Mouse (Mus musculus) right cerebral cortex, adult 2 months (tissue): Measurements from ENCODE around the gene Luc7l2.

ENCODE experiments used
- DNase-seq, 2 experiments: peaks; one replicate each; pipeline ENCODE4 v3.0.0; 2021 to 2022; ENCODE audit warnings: low spot score in 2 of 2

The Luc7l2 gene

GRCm38 (mm10) chr6:38576096-38576495, 25.0 kb downstream of the Luc7l2 start:
- DNase-seq, result no peak

- DNase-seq, result no peak
Measured at GRCm38 (mm10) chr6:38580112-38580857, 29.2 kb downstream of the Luc7l2 start.

DNA sequence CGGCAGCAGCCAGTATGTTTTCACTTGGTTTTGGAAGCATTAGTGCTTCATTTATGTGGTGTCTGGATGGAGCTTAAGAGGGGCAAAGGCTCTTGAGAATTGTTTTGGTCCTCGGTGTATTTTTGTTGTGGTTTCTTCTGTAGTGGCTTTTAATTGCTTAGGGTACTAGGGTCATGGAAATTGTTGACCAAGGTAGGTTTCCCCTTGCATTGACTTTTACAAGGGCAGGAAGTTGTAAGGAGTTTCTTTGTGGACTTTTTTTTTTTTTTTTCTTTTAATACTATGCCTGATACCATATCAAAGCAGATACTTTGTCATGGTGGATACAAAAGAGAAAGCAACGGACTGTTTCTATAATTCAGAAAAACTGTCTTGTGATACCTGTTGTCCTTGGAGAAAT, 30.6 kb downstream of the Luc7l2 start:
- DNase-seq, result no peak

- DNase-seq, result no peak
Measured at GRCm38 (mm10) chr6:38597481-38597880, 46.3 kb downstream of the Luc7l2 start.

DNA sequence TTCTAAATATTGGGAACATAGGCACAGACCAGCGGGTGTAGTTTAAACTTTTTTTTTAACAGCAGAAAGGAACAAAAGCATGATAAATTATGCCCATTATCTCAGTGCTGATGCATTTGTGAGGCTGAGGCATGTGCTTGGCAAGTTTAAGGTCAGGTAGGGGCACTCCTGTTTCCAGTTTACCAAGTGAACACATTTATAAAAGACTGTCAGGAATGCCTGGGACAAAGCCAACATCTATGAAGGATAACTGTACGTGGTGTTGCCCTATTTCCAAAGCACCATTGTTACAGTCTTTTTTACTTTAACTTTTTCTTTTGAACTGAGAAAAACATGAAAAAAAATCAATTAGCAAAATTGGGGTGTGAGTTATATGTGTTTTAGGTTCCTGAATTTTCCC, 58.8 kb downstream of the Luc7l2 start:
- DNase-seq, result no peak

DNA sequence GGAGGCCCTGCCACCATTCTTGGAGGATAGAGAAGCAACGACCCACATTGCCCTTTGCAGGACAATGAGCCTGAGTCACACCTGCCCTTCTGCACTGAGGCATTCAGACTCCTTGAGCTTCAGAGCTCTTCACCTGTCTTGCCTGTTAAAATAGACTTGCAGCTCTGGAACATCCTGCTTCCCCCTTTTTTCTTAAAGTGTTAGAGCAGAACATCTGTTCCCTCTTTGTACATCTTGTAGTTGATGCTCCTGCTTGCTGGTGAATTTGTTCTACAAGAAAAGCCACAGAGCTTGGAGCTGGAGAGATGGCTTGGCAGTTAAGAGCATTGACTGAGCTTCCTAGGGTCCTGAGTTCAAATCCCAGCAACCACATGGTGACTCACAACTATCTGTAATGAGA, 71.3 kb downstream of the Luc7l2 start:
- DNase-seq, result no peak

GRCm38 (mm10) chr6:38623457-38623856, 72.3 kb downstream of the Luc7l2 start:
- no peak for DNase-seq

GRCm38 (mm10) chr6:38624439-38624838, 73.3 kb downstream of the Luc7l2 start:
- DNase-seq, result peak in 1 of 2 experiments; percentile 39

DNA sequence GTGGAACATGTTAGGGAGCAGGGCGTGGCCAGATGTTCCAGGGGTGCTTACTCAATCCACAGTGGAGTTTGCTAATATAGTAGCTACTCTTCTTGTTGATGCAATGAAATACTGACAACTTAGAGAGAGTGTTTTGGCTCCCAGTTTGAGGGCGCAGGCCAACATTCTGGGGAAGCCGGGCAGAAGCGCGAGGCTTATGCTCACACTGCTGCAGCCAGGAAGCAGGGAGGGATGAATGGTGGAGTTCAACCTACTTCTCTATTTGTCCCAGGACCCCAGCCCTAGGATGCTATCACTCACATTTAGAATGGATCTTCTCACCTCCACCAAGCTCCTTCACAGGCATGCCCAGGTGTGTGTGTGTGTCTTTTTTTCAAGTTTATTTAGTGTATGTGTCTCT, 75.0 kb downstream of the Luc7l2 start:
- no peak for DNase-seq

DNA sequence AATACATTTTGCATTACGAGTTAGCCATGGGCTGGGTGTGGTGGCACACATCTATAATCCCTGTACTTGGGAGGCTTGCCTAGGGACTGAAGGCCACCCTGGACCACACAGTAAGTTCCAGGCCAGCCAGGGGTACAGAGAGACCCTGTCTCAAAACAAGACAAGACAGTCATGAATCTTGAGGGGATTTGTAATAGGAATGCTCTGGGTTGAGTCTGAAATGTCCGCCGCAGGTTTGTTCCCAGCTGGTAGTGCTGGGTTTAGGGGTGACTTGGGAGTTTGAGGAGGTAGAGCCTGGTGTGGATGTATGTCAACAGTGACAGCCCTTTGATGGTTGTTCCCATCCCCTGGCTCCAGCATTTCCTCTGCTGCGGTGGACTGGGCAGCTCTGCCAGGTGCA, 75.9 kb downstream of the Luc7l2 start:
- no peak for DNase-seq

DNA sequence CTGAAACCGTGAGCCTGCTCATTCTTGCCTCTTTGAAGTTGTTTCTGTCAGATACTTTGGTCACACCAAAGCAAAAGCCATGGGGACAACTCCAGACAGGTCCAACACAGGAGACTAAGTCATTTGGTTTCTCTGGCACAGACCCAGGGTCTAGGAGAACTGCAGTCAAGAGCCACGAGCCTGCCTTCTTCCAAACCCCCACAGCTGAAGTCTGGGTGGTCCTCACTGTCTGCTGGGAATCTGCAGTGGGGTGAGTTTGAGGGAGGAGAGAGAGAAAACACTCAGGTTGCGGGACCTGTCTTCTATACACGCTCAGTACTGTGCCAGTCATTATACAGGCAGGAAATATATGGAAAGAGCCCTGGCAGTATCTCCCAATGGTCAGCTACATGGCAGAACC, 76.4 kb downstream of the Luc7l2 start:
- DNase-seq, result no peak

DNA sequence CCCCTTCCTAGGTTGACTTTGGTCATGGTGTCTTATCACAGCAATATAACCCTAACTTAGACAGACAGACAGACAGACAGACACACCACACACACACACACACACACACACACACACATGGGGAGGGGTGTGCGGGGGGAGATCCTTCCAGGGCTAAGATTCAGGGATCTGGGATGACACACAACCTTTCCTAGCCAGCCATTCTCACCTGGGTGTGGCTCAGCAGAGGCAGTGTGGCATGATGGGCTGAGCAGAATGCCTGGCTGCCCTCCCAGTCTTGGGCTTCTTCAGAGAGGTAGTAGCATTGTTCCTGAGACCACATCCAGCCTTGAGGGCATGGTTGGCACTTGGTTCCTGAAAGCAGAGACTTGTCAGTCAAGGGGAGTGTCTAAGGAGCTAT, 78.4 kb downstream of the Luc7l2 start:
- DNase-seq, result no peak

DNA sequence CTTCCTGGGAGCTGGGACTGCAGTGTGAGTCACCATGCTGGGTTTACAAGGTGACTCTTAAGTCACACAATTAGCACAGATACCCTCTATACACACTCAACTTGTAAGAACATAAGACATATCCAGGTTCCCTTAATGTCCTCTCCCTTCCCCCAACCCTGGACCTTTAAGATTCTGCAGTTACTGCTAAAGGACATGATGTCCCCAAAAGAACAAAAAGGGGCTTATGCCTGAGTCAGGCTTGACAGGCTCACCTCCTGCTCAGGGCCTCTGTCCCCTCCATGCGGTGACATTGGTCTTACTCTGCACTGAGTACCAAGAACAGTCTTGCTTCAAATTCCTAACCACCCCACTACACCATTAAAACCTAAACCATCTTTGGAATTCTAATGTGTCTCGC, 81.7 kb downstream of the Luc7l2 start:
- no peak for DNase-seq

- no peak for DNase-seq
Measured at GRCm38 (mm10) chr6:38634461-38634860, 83.3 kb downstream of the Luc7l2 start.

- peak in 1 of 2 experiments; percentile 21 for DNase-seq
Measured at GRCm38 (mm10) chr6:38635941-38636851, 85.1 kb downstream of the Luc7l2 start.

DNA sequence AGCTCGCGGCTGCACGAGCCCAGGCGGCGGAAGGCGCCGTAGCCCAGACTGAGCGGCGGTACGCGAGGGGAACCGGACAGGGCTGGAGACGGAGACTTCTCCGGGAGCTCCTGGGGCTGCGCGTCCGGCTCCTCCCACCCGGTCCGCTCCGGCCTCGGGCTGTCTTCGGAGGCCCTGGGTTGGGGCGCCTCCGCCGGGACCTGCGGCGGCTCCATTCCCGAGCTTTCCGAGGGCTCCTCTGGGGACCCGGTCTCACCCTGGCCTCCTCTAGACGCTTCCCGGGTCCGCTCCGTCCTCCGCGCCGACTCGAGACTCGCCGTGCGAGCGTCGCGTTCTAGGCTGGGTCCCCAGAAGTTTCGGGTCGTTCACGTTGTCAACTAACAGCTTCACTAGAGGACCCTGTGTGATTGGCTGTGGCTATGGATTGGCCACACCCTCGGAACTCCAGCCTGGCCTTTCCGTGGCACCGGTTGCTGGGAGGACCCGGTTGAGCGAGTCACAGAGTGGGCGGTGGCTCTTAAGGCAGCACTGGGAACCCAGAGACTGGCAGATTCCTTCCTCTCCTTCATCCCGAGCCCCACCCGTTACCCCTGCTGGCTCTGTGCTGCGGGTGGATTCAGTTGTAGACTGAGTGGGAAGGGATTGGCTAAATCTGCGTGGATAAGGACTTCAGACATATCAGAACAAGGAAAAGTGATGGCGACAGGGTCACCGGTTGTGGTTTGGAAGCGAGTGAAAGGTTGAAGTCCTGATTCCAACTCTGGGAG, 85.9 kb downstream of the Luc7l2 start, which contains the start of gene Klrg2:
Klrg2 (minus strand) TSS at position 391 of the 767 bp plus-strand sequence.
- DNase-seq, result peak in 1 of 2 experiments; percentile 29

- no peak for DNase-seq
Measured at GRCm38 (mm10) chr6:38640401-38640800, 89.3 kb downstream of the Luc7l2 start.

DNA sequence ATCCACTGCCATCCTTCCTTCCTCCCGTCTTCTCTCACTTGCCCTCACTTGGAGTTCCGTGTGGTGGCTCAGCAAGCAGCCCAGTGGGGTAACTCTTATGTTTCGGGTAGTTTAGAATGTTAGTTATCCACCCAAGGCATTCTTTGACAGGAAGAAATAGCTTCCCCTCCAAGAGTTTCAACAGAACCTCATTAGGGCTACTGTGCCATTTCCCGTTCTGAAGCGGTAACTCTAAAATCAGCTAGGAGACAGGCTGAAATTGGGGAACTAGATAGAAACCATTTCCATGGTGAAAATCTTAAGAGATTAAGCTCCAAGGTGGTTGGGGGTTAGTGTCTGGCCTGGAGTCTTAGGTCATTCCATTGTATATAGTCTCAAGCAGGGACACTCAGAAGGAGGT, 90.1 kb downstream of the Luc7l2 start:
- no peak for DNase-seq

- DNase-seq, result no peak
Measured at GRCm38 (mm10) chr6:38641645-38642044, 90.5 kb downstream of the Luc7l2 start.

DNA sequence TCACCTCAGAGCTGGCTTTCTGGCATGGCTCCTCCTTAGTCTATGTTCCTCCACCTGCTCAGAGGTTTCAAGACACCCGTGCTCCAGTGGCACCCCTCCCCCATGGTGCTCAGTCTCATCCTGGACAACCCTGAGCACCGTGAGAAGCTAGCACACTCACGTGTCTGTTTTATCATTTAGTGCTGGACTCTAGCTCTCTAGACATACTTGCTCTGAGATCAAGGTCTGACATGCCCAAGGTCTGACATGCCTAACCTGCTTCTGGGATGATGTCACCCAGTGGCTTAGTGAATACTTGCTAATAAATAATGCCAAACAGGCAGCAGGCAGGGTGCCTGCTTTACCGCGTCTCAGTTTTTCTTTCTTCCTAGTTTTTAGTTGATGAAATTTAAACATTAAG, 91.5 kb downstream of the Luc7l2 start:
- DNase-seq, result no peak

GRCm38 (mm10) chr6:38643039-38643438, 91.9 kb downstream of the Luc7l2 start:
- no peak for DNase-seq

GRCm38 (mm10) chr6:38649545-38649944, 98.4 kb downstream of the Luc7l2 start:
- no peak for DNase-seq
